Mouse (Mus musculus): ENCODE measurements around the gene Zdhhc24.

DNA sequence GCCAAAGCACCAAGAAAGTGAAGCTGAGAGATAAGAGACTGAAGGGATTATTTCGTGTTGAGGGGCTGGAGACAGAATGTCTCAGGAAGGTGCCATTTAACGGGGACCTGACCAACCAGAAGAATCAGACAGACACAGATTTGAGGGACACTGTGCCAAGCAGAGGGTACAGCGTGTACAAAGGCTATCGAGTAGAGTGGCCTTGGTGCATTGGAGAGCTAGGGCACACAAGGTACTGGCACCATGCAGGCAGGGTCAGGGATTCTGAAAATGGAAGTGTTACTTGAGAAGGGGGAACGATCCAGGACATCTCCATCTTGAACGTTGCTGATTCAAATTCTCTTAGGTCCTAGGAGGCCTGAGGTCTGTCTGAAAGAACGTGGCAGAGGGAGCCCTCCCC, 30.9 kb downstream of the Zdhhc24 start:
- TF ChIP-seq POLR2A (IDR thresholded peaks at IDR 0.05; ENCODE audit: borderline replicate concordance, extremely low read depth, low read depth, low read length) (no peak), CTCF (IDR thresholded peaks at IDR 0.05; ENCODE audit: insufficient read depth, low read length) (no peak)
